Comparison of ENCODE assay signal across 22 mouse cellular contexts in genomic region chr13:112386494-112387075, GRCm38 (mm10).
DNase-seq lines count a peak whose midpoint lies in the region; ATAC-seq and TF ChIP-seq lines count a peak whose summit lies in the region.
"Had no signal": no experiment of that assay in that cellular context is flagged by ENCODE, and none has a peak within 500 bp of the region (broad histone marks: within the 10 kb centered on the region; RNA-seq: fewer than 3 reads in every experiment).

No protein-coding gene starts in this region.

- no peaks in the 10 kb centered on the region for H3K27me3 ChIP-seq in intestine, embryonic 15.5 days (replicated peaks)
- H3K27me3 ChIP-seq in intestine, postnatal 0 days (replicated peaks; ENCODE audit: control insufficient read depth, insufficient read depth, low read length): no peaks in the 10 kb centered on the region
- no peaks in the 10 kb centered on the region for H3K27me3 ChIP-seq in kidney, postnatal 0 days (ENCODE audit: insufficient read depth, low read length)
- H3K27me3 ChIP-seq: forebrain, embryonic 13.5 days; heart, embryonic 15.5 days; hindbrain, embryonic 13.5 days had no signal

- DNase-seq in kidney, postnatal 0 days (ENCODE audit: low spot score): peak; percentile 57
- DNase-seq in kidney, postnatal 14 days: no peak
- no peak for DNase-seq in thymus, postnatal 14 days
- DNase-seq: adrenal gland, postnatal 14 days; cerebellum, adult 18-20 months; cerebellum, adult 9-11 months; cerebellum, postnatal 36 days; forebrain, postnatal 0 days; gastrocnemius, postnatal 36 days; heart, adult 18-20 months; heart, postnatal 14 days had no signal

- no peak for TF ChIP-seq CTCF in intestine, postnatal 0 days (IDR thresholded peaks at IDR 0.05; ENCODE audit: low read depth)
- TF ChIP-seq CTCF in kidney, postnatal 0 days (IDR thresholded peaks at IDR 0.05; ENCODE audit: low read depth): no peak
- TF ChIP-seq CTCF in bone marrow macrophage, adult 2 months (IDR thresholded peaks at IDR 0.05; ENCODE audit: low read depth, low read length): no peak

- H3K9me3 ChIP-seq in intestine, embryonic 15.5 days: no peaks in the 10 kb centered on the region
- H3K9me3 ChIP-seq in intestine, postnatal 0 days (ENCODE audit: control insufficient read depth): no peaks in the 10 kb centered on the region
- no peaks in the 10 kb centered on the region for H3K9me3 ChIP-seq in kidney, postnatal 0 days (replicated peaks; ENCODE audit: low read length)
- H3K9me3 ChIP-seq: embryonic facial prominence, embryonic 10.5 days; forebrain, embryonic 13.5 days; heart, embryonic 10.5 days; heart, embryonic 15.5 days; hindbrain, embryonic 13.5 days had no signal

- no peak overlapping the region for H3K4me2 ChIP-seq in intestine, embryonic 15.5 days (replicated peaks)
- H3K4me2 ChIP-seq in intestine, postnatal 0 days (replicated peaks; ENCODE audit: low read depth): no peak overlapping the region
- H3K4me2 ChIP-seq in kidney, postnatal 0 days (ENCODE audit: low read length): no peak overlapping the region
- H3K4me2 ChIP-seq: forebrain, embryonic 13.5 days; heart, embryonic 15.5 days; hindbrain, embryonic 13.5 days had no signal

- no peak for TF ChIP-seq POLR2A in bone marrow macrophage, adult 2 months (IDR thresholded peaks at IDR 0.05; ENCODE audit: borderline replicate concordance, low read depth, low read length)

- no peak overlapping the region for H3K9ac ChIP-seq in intestine, embryonic 15.5 days
- H3K9ac ChIP-seq in intestine, postnatal 0 days (ENCODE audit: low read depth, low read length): no peak overlapping the region
- no peak overlapping the region for H3K9ac ChIP-seq in kidney, postnatal 0 days (ENCODE audit: low read depth, low read length)
- H3K9ac ChIP-seq: forebrain, embryonic 13.5 days; forebrain, postnatal 0 days; heart, embryonic 15.5 days; hindbrain, embryonic 13.5 days had no signal

- peaks cover 3% of the 10 kb centered on the region; the same call in 1 of the 2 replicates for H3K4me1 ChIP-seq in intestine, embryonic 15.5 days (replicated peaks)
- no peaks in the 10 kb centered on the region for H3K4me1 ChIP-seq in intestine, postnatal 0 days (replicated peaks; ENCODE audit: control insufficient read depth, insufficient read depth, low read length)
- no peaks in the 10 kb centered on the region for H3K4me1 ChIP-seq in kidney, postnatal 0 days (replicated peaks; ENCODE audit: insufficient read depth, low read length)
- H3K4me1 ChIP-seq in bone marrow macrophage, adult 2 months (ENCODE audit: control insufficient read depth, insufficient read depth, low read length): peaks cover 30% of the 10 kb centered on the region
- H3K4me1 ChIP-seq: forebrain, embryonic 13.5 days had no signal

- 0 out of 2 replicates have a peak overlapping the region, but pooled peaks have one; percentile 9 for H3K27ac ChIP-seq in intestine, embryonic 15.5 days
- H3K27ac ChIP-seq in intestine, postnatal 0 days (ENCODE audit: low read depth, low read length): no peak overlapping the region
- no peak overlapping the region for H3K27ac ChIP-seq in kidney, postnatal 0 days
- H3K27ac ChIP-seq in bone marrow macrophage, adult 2 months (ENCODE audit: insufficient read depth, low read depth, low read length): peak overlapping the region; percentile 37
- H3K27ac ChIP-seq: embryonic facial prominence, embryonic 10.5 days; forebrain, embryonic 13.5 days; heart, embryonic 10.5 days; heart, embryonic 15.5 days; hindbrain, embryonic 13.5 days had no signal

- WGBS in intestine, embryonic 15.5 days: 49% methylated on average over 2 of the region's 2 CpGs
- WGBS in intestine, postnatal 0 days: 55% methylated on average over 2 of the region's 2 CpGs
- WGBS in kidney, postnatal 0 days: 30% methylated on average over 2 of the region's 2 CpGs

- ATAC-seq in intestine, embryonic 15.5 days: no peak
- ATAC-seq in intestine, postnatal 0 days: no peak
- no peak for ATAC-seq in kidney, postnatal 0 days (replicated peaks; ENCODE audit: low FRiP score, low read depth)
- ATAC-seq in megakaryocyte progenitor cell, adult 5-6 weeks (replicated peaks; ENCODE audit: poor library complexity): peak; percentile 31; the same call in 1 of the 2 replicates
- no peak for ATAC-seq in inflammation-experienced regulatory T-cells, adult 6 months
- ATAC-seq: activated CD4-positive, CD25-positive, alpha-beta regulatory T cell, adult 4 months; forebrain, embryonic 13.5 days; forebrain, postnatal 0 days had no signal

- no peak overlapping the region for H3K4me3 ChIP-seq in intestine, embryonic 15.5 days (replicated peaks)
- no peak overlapping the region for H3K4me3 ChIP-seq in intestine, postnatal 0 days (ENCODE audit: low read depth, low read length)
- H3K4me3 ChIP-seq in kidney, postnatal 0 days (replicated peaks; ENCODE audit: low read depth, low read length): no peak overlapping the region
- no peak overlapping the region for H3K4me3 ChIP-seq in bone marrow macrophage, adult 2 months (ENCODE audit: insufficient read depth, low read length)
- H3K4me3 ChIP-seq: embryonic facial prominence, embryonic 10.5 days; forebrain, embryonic 13.5 days; heart, embryonic 10.5 days; heart, embryonic 15.5 days; hindbrain, embryonic 13.5 days had no signal

- no peaks in the 10 kb centered on the region for H3K36me3 ChIP-seq in intestine, embryonic 15.5 days
- H3K36me3 ChIP-seq in intestine, postnatal 0 days (ENCODE audit: control insufficient read depth, insufficient read depth): no peaks in the 10 kb centered on the region
- H3K36me3 ChIP-seq in kidney, postnatal 0 days (ENCODE audit: insufficient read depth, low read length): no peaks in the 10 kb centered on the region
- H3K36me3 ChIP-seq: embryonic facial prominence, embryonic 10.5 days; heart, embryonic 10.5 days; heart, embryonic 15.5 days; hindbrain, embryonic 13.5 days had no signal

Comparison
In these comparisons a context has a peak if more than half of its experiments do, and no peak if none do; other contexts are left out.
1. H3K27ac ChIP-seq: peak in intestine, embryonic 15.5 days (single experiment) and bone marrow macrophage, adult 2 months (single experiment); none in intestine, postnatal 0 days (single experiment) and kidney, postnatal 0 days (single experiment).